ENCODE assay signal across 15 mouse cellular contexts in the genomic region with DNA sequence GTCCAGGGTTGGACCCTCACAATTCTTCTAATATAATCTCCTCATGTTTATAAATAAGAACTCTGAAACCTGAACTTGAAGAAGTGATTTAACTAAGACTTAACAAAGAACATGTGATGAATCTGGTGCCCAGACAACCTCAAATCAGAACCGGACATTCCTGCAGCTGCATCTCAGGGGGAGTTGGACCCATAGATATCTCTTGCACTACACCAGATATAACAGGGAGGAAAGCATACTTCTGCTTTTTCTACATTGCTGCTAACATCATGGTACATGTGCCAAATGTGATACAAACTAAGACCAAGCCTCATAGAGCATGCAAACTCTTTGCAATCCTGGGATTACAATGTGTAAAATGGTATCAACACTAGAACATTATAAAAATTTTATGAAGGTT.
"Had no signal": no experiment of that assay in that cellular context is flagged by ENCODE, and none has a peak within 500 bp of the region (broad histone marks: within the 10 kb centered on the region; RNA-seq: fewer than 3 reads in every experiment).

No protein-coding gene starts in this region.

- H3K27ac ChIP-seq: kidney, embryonic 15.5 days; limb, embryonic 12.5 days; limb, embryonic 15.5 days; liver, embryonic 14.5 days; lung, embryonic 15.5 days had no signal

- H3K4me1 ChIP-seq: kidney, embryonic 15.5 days; limb, embryonic 12.5 days; limb, embryonic 15.5 days; lung, embryonic 15.5 days had no signal

- DNase-seq: kidney, postnatal 10 days; kidney, postnatal 36 days; layer of hippocampus, postnatal 36 days; left cerebral cortex, postnatal 4 days; liver, postnatal 0 days; lung, postnatal 10 days; lung, postnatal 36 days; midbrain, embryonic 14.5 days; thymus, adult 18-20 months; thymus, postnatal 36 days had no signal

- H3K4me3 ChIP-seq: kidney, embryonic 15.5 days; limb, embryonic 12.5 days; limb, embryonic 15.5 days; lung, embryonic 15.5 days had no signal
